Mouse (Mus musculus) Patski (cell line): ENCODE measurements at regions not wholly inside any gene's neighbourhood (a gene's known extent, or its start where the extent isn't known, plus 50 kb on each side); places are given as distances from the start of the nearest gene placed in this dataset.
"Not testable (repeated sequence)": the region's sequence is repeated elsewhere in the genome, so short reads cannot be mapped to it uniquely, and the experiment has no call there.

ENCODE experiments used
- ATAC-seq: fragments of 100-300 bp; one replicate; pipeline ENCODE4 v1.8.0; 2021
- CTCF ChIA-PET: fragments of 350-600 bp; sonication (Branson Sonifier 250); formaldehyde crosslinking; loops from one replicate; lab custom pipeline; 2022; ENCODE audit warnings: inconsistent platforms; lab: Charles Lee
- POLR2A ChIA-PET: fragments of 350-600 bp; sonication (Branson Sonifier 250); formaldehyde crosslinking; loops from one replicate; lab custom pipeline; 2022; ENCODE audit warnings: antibody characterized with exemption, inconsistent platforms; lab: Charles Lee
- DNase-seq: peaks from one replicate; pipeline ENCODE4 v3.0.0-alpha.2; 2011; ENCODE audit warnings: low read depth, low spot score
- H3K27me3 ChIP-seq: fragments of 371-371 bp; one replicate; pipeline ENCODE4 v1.5.1; 2021
- CTCF ChIP-seq: fragments of 100-300 bp; IDR thresholded peaks from one replicate; pipeline ENCODE4 v1.5.1; 2021
- in situ Hi-C: fragments of 300-500 bp; cut with MboI; formaldehyde crosslinking; loops from 3 replicates; pipeline ENCODE4 v1.11.1; 2018; ENCODE audit warnings: low pct_unique_long_range_greater_than_20kb, mixed read lengths

- no peaks in the 10 kb centered on the region for H3K27me3 ChIP-seq
- DNase-seq (no peak), ATAC-seq (no peak)
- no peak for TF ChIP-seq CTCF
- in situ Hi-C loops: no loop called here
- CTCF ChIA-PET: no interaction called here
- POLR2A ChIA-PET: no interaction called here
These were observed 551.2 kb downstream of the Tlr4 start for GRCm38 (mm10) chr4:67378632-67379031.

GRCm38 (mm10) chr4:67387834-67388233 lies 560.5 kb downstream of the Tlr4 start:
- POLR2A ChIA-PET: no interaction called here
- CTCF ChIA-PET: no interaction called here
- DNase-seq (no peak), ATAC-seq (no peak)
- in situ Hi-C loops: no loop called here
- no peaks in the 10 kb centered on the region for H3K27me3 ChIP-seq
- no peak for TF ChIP-seq CTCF

DNA sequence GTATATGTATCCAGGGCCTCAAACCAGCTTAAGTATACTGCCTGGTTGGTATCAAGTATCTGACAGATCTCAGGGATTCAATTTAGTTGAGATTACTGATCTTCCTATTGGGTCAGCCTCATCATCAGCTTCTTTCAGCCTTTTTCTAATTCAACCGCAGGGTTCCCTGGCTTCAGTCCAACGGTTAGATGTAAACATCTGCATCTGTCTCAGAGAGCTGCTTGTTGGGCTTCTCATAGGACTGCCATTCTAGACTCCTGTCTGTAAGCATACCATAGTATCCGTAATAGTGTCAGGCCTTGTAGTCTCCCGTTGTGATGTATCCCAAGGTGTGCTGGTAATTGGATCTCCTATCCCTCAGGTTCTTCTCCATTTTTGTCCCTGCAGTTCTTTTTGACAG lies 575.6 kb downstream of the Tlr4 start:
- CTCF ChIA-PET: no interaction called here
- in situ Hi-C loops: no loop called here
- DNase-seq (no peak), ATAC-seq (no peak)
- TF ChIP-seq CTCF: no peak
- POLR2A ChIA-PET: no interaction called here
- H3K27me3 ChIP-seq: no peaks in the 10 kb centered on the region

DNA sequence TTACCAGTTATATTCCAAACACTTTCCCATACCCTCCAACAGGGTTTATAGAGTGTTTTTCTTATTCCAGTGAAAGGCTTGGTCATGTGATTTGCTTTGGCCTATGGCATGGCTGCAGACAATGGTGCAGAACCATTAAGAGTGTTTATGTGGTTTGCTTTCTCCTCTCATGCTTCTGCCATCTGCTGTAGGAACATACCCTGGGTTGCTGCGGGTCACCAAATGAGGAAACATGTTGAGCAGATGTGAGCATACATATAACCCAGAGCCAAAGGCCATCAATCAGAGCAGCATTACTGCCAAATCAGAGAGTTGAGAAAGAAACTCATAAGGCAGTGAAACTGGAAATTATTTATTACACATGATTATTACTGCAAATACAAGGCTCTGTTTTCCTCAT lies 596.7 kb downstream of the Tlr4 start:
- H3K27me3 ChIP-seq: no peaks in the 10 kb centered on the region
- ChIA-PET POLR2A (no interaction called here), CTCF (no interaction called here)
- in situ Hi-C loops: no loop called here
- ATAC-seq (no peak), DNase-seq (no peak)
- no peak for TF ChIP-seq CTCF

- no peak for ATAC-seq
- POLR2A ChIA-PET: no interaction called here
These were observed 598.3 kb downstream of the Tlr4 start for GRCm38 (mm10) chr4:67425712-67426111.

DNA sequence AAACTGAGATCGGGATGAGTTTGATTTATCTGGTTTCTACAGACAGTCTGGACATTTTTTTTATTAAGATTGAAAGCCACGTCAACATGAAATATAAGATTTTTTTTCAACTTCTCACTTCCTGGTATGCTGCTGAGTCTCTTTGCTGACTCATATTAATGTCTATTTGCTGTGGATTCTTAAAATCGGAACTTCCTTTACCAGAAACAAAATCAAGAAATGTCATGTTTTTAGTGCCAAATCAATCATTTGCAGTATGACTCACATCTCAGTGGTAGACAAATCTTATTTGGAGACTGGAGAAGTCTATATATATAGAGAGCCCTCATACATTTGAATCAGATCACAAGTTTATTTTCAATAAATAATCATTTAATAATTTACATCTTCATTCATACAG lies 620.5 kb downstream of the Tlr4 start:
- no peak for ATAC-seq
- no peak for DNase-seq
- ChIA-PET POLR2A (no interaction called here), CTCF (no interaction called here)
- no peak for TF ChIP-seq CTCF
- in situ Hi-C loops: no loop called here
- H3K27me3 ChIP-seq: no peaks in the 10 kb centered on the region

More at GRCm38 (mm10) chr4:67425712-67426111, 598.3 kb downstream of the Tlr4 start:
- no peak for DNase-seq
- TF ChIP-seq CTCF: no peak
- CTCF ChIA-PET: no interaction called here
- no peaks in the 10 kb centered on the region for H3K27me3 ChIP-seq
- in situ Hi-C loops: no loop called here

DNA sequence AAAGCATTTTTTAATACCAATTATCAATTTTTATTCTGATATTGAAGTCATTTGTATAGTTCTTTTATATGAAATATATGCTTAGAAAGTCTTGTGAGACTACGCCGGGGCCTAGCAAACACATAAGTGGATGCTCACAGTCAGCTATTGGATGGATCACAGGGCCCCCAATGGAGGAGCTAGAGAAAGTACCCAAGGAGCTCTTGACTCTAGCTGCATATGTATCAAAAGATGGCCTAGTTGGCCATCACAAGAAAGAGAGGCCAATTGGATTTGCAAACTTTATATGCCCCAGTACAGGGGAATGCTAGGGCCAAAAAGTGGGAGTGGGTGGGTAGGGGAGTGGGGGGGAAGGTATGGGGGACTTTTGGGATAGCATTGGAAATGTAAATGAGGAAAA lies 632.5 kb downstream of the Tlr4 start:
- H3K27me3 ChIP-seq, ATAC-seq, DNase-seq, POLR2A ChIA-PET, CTCF ChIA-PET: not testable (repeated sequence)
- in situ Hi-C loops: loop anchor here (25.0 kb wide), 2 partner anchors 698 to 1377 kb away; no protein-coding TSS in a partner anchor

DNA sequence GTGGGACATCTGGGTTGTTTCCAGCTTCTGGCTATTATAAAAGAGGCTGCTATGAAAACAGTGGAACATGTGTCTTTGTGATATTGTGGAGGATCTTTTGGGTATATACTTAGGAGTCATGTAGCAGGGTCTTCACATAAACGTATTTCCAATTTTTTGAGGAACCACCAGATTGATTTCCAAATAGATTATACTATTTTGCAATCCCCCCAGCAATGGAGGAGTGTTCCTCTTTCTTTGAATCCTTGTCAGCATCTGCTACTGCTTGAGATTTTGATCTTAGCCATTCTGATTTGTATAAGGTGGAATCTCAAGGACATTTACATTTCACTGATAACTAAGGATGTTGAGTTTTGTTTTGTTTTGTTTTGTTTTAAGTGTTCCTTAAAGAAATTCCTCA lies 645.6 kb downstream of the Tlr4 start:
- no peak for DNase-seq
- TF ChIP-seq CTCF: no peak
- H3K27me3 ChIP-seq: peaks cover 2% of the 10 kb centered on the region
- POLR2A ChIA-PET: no interaction called here
- in situ Hi-C loops: loop anchor here (10.0 to 25.0 kb wide), 3 partner anchors 548 to 1364 kb away; no protein-coding TSS in a partner anchor
- no peak for ATAC-seq
- CTCF ChIA-PET: no interaction called here

GRCm38 (mm10) chr4:67477264-67477845 lies 650.0 kb downstream of the Tlr4 start:
- H3K27me3 ChIP-seq: peaks cover 3% of the 10 kb centered on the region
- ChIA-PET CTCF (interaction anchor here (0.6 to 1.6 kb wide), 4 partner anchors 13 to 1369 kb away, joined by 3 to 4 read pairs (median 4); no protein-coding TSS in a partner anchor), POLR2A (no interaction called here)
- peak; percentile 79 for ATAC-seq
- no peak for DNase-seq
- in situ Hi-C loops: loop anchor here (10.0 kb wide), 1 partner anchor 553 kb away; no protein-coding TSS in a partner anchor
- TF ChIP-seq CTCF: peak; percentile 66

- CTCF ChIA-PET: interaction anchor here (1.0 to 1.6 kb wide), 3 partner anchors 19 to 1368 kb away, joined by 3 to 4 read pairs (median 4); no protein-coding TSS in a partner anchor
- no peak for TF ChIP-seq CTCF
- ATAC-seq (no peak), DNase-seq (no peak)
- peaks cover 3% of the 10 kb centered on the region for H3K27me3 ChIP-seq
- in situ Hi-C loops: loop anchor here (10.0 kb wide), 1 partner anchor 553 kb away; no protein-coding TSS in a partner anchor
- POLR2A ChIA-PET: no interaction called here
These were observed 650.7 kb downstream of the Tlr4 start for GRCm38 (mm10) chr4:67478081-67478480.

DNA sequence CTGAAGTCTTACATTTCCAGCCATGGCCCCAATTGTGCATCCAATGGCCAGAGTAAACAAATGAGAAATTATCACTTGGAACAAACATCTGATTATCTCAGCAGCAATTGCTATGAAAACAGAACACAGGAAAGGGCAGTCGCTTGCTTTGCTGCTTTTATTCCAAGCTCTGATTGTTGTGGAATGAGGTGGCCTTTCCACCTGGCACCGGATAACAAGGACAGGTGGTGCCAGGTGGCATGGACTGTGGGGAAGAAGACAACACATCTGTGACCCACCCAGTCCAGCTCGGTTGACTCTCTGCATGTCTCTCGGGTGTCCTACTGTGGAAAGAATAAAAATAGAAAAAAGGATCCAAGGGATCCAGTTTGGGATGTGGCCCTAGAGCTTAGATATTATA lies 694.9 kb downstream of the Tlr4 start:
- CTCF ChIA-PET: no interaction called here
- no peaks in the 10 kb centered on the region for H3K27me3 ChIP-seq
- in situ Hi-C loops: no loop called here
- no peak for TF ChIP-seq CTCF
- ATAC-seq: no peak
- POLR2A ChIA-PET: no interaction called here
- no peak for DNase-seq

DNA sequence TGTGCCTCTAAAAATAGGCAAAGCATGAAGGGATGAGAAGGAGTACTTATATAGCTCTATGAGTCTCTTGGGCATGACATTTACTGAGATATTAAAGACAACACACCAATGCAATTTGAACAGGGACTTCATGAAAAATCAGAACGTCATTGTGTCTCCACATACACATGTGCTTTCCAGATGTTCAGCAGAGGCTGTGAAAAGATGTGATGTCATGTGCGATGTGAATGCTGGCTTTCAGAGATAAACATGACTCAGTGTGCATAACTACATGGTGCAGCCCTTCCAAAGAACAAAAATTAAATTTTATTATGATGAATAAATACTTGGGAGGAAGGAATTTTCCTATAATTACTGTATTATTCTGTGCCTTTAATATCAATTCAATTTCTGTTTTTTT lies 695.8 kb downstream of the Tlr4 start:
- no peak for ATAC-seq
- ChIA-PET POLR2A (no interaction called here), CTCF (no interaction called here)
- H3K27me3 ChIP-seq: no peaks in the 10 kb centered on the region
- TF ChIP-seq CTCF: no peak
- in situ Hi-C loops: no loop called here
- no peak for DNase-seq
